Mouse (Mus musculus): ENCODE measurements at regions not wholly inside any gene's neighbourhood (a gene's known extent, or its start where the extent isn't known, plus 50 kb on each side); places are given as distances from the start of the nearest gene placed in this dataset.

DNA sequence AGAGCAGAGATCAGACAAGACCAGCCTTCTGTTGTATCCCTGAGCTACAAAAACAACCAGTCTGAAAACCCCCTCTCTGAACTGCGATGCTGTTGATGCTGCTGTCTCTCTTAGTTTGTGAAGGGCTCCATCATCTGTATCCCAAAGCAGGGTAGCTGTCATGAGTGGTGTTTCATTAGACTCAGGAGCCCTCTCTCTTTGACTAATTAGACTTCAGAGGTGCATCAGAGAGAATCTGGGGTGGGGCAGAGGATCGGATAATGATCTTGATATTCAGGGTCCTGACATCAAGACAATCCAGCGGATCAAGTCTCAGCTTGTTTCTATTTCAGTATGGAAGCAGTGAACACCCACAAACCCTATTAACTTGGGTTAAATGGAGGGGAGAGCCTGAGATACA is 70.6 kb upstream of the Slc24a4 start:
- DNase-seq (ENCODE audit: low spot score in 2 of 2) = no peak

DNA sequence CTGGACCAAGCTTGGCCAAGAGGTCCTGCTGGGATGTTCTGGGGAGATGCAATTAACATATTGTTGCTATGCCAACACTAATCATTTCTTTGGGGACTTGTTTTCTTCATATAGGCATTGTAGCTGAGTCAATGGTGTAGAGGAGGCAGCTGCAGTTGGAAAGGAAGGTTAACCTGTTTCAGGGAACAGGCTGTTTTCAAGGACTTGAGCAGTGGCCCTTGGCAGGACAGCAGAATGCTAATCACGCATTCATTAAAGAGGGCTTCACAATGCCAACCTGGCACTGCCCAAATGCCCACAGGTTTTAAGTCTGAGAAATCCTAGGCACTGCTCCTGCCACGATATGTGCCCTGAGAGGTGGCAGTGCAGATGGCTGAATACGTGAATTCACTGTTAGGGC is 70.1 kb upstream of the Slc24a4 start:
- no peak for DNase-seq (ENCODE audit: low spot score in 2 of 2)

DNA sequence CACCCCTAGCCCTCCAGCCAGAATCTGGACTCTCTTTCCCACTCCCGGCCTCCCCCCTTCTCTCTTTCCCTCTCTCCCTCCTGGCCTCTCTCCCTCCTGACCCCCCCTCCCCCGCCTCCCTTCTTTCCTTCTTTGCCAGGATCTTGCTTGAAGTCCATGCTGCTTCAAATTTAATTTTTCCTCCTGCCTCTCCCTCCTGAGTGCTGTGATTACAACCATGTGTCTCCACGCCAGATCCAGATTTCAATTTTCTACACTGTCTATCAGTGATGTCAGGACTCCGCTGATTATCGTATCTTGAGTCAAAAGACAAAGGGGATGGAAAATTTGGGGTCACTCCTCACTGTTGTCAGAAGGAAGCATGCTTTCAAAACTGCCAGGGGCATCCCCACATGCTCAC is 67.4 kb upstream of the Slc24a4 start:
- no peak for DNase-seq (ENCODE audit: low spot score in 2 of 2)

DNA sequence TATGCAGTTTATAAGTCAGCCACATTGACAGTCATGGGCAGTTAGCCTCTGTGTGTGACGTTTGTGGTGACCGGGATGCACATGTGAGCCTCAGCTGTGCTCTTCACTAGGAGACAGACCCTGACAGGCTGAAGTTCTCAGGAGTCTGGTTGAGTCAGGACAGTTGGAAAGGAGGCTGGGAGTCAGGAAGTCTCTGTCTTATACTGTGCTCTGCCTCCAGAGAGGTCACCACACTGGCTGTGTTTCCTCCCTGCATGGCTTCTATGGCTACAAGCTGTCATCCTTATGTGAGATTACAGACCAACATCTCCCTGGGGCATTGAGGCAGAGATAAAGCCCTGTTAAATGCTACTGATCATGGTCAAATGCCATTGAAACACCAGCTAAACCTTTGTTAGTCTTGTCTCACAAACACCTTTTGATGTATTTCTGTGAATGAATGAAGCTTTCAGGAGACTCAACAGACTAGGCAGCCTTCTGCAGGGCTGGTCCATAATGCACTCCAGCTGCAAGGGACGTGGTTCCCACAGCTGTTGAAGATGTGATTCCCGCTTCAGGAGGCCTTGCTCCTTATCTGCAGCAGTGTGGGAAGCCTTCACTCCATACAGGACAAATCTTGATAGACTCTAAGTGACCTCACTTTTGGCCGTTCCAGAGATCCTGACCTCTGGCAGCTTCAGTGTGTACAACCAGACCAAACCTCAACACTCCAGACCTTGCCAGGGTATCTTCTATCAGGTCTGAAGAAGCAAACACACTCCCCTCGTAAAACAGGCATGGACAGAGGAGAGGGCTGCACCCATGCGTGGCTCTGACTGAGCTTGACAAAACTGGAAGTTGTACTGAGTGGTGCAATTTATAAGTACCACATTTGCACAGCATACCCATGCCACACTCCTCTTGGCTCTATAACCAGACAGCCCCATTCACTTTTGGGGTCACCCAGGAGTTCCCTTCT is 66.6 kb upstream of the Slc24a4 start:
- DNase-seq (ENCODE audit: low spot score in 2 of 2) = peak; percentile 4 to 5

DNA sequence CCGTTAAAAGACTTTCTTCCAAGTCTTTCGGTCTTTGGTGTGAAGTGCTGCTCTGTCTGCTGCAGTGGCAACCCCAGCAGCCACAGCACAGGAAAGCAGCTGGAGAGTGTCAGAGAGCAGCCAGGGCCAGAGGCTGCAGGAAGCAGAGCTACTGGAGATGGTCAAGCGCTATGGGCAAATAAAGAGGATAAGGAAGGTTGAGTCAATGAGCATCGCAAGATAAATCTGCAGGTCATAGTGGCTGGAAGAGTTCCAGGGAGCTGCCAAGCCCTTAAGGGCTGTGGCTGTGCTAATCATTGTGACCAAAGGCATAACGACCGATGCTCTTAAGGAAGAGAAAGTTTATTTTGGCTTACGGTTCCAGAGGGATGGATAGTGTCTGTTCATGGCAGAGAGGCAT is 65.9 kb upstream of the Slc24a4 start:
- DNase-seq (ENCODE audit: low spot score in 2 of 2) = no peak

DNA sequence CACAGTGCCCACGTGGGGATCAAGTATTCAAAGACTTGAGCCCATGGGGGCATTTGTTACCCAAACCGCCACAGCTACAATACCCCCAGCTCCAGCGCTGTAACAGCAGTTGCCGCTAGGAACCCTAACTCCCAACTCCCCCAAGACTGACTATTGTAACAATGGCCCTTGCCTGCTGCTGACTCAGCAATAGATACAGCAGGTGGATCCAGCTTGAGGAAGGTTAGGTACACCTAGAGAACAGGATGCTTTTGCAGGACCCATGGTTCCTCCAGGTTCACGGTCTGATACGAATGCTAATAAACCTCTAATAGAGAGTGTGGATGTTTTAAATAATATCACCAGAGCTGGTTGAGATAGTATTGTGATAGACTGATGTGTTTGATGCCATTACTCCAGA is 65.3 kb upstream of the Slc24a4 start:
- DNase-seq (ENCODE audit: low spot score in 2 of 2) = no peak

DNA sequence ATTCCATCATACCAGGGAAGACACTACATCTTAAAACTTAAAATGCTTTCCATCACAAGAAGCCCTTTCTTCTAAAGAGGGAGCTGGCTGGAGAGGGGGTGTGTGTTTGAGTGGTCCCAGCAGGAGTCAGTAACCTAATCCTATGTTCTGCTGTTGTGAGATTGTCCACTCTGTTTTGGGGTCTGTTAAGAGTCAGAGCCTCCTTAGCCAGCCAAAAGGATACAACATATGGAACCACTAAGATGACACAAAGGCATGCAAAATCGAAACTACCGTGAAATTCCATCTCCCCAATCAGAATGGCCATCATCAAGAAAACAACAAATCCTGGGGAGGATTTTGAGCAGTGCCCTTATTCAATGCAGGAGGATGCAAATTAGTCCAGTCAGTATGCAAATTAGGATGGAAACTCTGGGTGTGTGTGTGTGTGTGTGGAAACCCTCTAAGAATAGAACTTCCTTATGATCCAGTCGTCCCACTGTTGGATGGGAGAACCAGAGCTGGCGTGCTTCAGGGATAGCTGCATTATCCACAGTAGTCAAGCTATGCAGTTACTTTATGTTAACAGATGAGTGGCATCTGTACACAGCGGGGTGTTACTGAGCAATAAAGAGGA is 63.7 kb upstream of the Slc24a4 start:
- DNase-seq (ENCODE audit: low spot score in 2 of 2) = no peak

DNA sequence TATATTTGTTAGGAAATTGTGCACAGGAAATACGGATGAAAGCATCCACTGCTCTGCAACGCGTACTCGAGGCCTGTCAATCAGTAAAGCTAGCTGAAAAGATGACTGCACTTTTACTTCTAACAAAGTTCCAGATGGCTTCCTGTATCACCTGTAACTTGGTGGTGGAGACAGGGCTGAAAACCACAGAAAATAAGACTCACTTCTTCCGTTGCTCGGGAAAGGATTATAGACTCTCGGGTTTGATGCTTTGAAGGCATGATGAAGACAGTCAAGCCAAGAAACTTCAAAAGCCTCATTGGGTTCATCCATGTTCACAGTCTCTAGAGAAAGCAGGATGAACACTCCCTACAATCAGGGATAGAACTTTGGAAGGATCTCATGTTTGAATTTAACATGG is 60.8 kb upstream of the Slc24a4 start:
- DNase-seq (ENCODE audit: low spot score in 2 of 2) = no peak

DNA sequence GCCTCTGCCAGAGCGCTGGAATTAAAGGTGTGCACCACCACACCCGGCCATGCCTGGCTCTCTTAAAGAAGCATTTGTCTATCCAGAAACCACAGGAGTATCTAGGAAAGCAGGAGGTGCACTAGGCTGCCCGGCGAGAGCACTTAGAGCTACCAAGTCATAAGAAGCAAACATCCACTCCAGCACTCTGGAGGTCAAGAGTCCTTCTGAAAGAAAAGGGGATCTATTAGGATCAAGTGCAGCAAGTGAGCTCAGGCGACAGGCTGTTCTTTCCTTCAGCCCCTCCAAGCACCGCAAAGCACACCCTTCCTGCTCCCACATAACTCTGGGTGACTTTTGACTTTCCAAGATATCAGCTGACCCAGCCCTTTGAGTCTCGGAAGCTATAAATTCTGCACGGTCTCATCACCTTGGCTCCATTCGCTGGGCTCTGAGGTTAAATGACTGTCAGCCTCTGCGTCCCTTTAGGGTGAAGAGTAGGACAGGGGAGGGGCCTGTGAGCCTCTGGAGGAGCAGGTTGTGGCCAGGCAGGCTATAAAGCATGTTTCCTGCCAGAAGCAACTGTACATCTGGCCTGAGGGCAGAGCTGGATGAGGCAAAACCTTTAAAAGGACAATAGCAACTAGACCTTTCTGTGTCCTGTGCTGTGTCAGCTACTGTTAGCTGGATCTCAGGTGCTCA is 58.9 kb upstream of the Slc24a4 start:
- DNase-seq (ENCODE audit: low spot score in 2 of 2) = no peak

DNA sequence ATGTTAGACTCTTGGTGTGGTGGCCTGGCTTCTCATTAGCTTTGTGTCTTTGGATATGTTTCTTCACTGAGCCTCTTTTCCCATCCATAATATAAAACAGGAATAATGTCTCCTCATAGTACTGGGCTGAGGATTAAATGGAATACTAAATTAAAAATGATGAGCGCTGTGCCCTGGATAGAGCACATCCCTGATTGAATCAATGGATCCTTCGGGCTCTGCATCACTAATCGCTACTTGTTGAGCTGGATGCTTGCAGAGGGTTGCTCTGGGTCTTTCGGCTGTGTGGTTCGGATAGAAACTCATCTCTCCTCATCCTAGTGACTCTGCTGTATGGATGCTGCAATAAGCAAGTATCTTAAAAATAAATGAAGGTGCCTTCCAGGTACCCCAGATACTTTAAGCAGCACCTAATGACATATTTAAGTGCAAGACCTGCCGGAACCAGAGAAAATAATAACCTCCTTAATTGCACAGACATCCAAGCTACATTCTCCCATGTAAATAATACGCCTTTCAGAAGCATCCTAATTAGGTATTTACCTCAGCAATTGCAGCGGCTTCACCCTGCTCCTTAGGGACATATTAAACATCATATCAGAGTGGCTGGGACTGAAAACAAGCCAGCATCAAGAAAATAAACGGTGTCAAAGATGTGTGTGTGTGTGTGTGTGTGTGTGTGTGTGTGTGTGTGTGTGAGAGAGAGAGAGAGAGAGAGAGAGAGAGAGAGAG is 56.5 kb upstream of the Slc24a4 start:
- DNase-seq (ENCODE audit: low spot score in 2 of 2) = no peak

DNA sequence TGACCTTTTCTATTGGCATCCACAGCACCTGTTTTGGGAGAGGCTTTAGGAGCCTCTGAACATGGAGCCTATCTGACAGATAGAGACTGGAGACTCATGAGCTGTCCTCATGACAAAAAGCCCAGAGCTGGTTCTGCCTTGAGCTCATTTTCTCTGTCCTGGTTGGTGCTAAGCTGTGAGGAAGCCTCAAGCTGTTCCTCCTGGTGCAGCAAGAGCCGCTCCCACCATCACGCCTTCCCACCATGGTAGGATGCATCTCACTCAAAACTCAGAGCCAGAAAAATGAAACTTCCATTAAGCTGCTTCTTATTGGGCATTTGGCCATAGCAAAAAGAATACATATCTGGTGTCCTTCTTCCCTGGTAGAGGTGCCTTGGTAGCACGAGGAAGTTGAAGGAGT is 55.0 kb upstream of the Slc24a4 start:
- no peak for DNase-seq (ENCODE audit: low spot score in 2 of 2)

DNA sequence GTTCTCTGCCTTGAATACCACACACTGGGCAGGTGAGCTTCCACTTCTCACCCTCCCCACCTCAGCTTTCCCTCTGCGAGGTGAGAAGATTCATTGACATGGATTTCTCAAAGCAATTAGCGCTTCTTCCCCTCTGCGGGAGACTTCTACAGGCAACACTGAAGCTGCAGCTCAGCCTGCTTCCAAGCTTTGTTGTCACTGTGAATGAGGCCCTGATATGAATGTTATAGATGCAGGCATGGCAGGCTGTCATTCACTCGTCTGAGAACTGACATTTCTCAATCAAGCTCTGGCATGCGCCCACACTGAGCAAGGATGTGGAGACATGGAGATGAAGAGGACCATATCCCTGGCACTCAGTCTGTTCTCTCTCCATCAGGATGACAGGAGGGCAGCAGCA is 52.2 kb upstream of the Slc24a4 start:
- DNase-seq (ENCODE audit: low spot score in 2 of 2) = no peak

All from urinary bladder, postnatal 36 days (tissue).